Mouse (Mus musculus) bone marrow, adult 2 months (tissue): Measurements from ENCODE around the gene Gm20390.

Experiments used
- CTCF ChIP-seq: fragments of 200-500 bp; IDR thresholded peaks from 2 replicates; pipeline ENCODE4 v1.5.1; 2011; ENCODE audit warnings: low read length, control low read depth; ENCODE audit not compliant: control insufficient read depth, insufficient read depth
- POLR2A ChIP-seq: fragments of 200-500 bp; IDR thresholded peaks from 2 replicates; pipeline ENCODE4 v1.6.1; 2011; ENCODE audit warnings: low read depth, mild to moderate bottlenecking, control low read depth, low read length, borderline replicate concordance; ENCODE audit not compliant: control insufficient read depth

DNA sequence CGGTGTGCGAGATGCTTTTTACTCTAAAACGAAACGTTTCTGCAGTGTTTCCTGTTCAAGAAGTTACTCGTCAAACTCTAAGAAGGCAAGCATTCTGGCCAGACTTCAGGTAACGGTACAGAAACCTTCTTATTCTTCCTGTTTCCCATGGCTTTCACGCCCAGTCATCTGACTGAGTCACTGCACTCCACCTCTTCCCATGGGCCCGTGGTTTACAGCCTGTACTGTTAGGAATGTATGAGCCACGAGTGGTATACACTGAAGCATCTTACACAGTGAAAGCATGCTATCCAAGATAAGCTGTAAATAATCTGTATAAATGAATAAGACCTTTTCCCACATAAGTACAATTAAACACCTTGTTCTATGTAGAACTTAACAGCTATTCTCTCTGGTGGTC is 59.3 kb downstream of the Gm20390 start:
- no peak for TF ChIP-seq CTCF
- TF ChIP-seq POLR2A = no peak
